Mouse (Mus musculus) megakaryocyte, embryonic 14.5 days (primary cell): ENCODE results near the gene Ccdc138.

Experiments used
- FLI1 ChIP-seq: IDR thresholded peaks from 2 replicates; pipeline ENCODE4 v1.6.1; 2012; ENCODE audit warnings: low read length, inconsistent platforms, mixed read lengths
- GATA1 ChIP-seq: IDR thresholded peaks from 3 replicates; pipeline ENCODE4 v1.6.1; 2012; ENCODE audit warnings: mixed read lengths, low read length, inconsistent platforms, borderline replicate concordance

DNA sequence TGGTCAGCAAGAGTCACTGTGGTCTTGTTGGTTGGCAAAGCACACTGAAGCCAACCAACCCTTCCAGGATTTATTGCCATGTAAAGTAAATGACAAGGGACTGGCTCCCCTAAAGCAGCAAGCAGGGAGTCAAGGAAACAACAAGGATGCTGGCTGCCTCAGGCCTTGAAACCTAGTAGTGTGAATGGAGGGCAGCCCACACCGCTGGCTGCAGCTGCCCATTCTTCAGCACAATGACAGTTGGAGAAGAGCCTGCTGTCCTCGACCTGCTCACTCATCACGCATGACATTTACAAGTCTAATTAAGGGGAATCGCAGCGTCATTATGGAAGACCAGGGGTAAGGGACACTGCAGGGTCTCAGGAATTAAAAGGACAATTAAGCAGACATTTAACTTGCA, 103.2 kb downstream of the Ccdc138 start:
- no peak for TF ChIP-seq GATA1
- no peak for TF ChIP-seq FLI1
